Mouse (Mus musculus) urinary bladder, adult 2 months (tissue): Measurements from ENCODE around the gene Sbk1. TPM values are rescaled to one million over a fixed set of nuclear protein-coding genes. Genes with fewer than 3 reads are reported as not detected.
"Not testable (repeated sequence)": the region's sequence is repeated elsewhere in the genome, so short reads cannot be mapped to it uniquely, and the experiment has no call there.

Experiments
- DNase-seq: peaks from one replicate; pipeline ENCODE4 v3.0.0; 2022; ENCODE audit warnings: low spot score
- polyA plus RNA-seq: library from polyadenylated mRNA; depleted of rRNA; stranded (reverse); fragments of >200 nt; gene quantifications from 2 replicates; pipeline ENCODE4 v1.2.3, GENCODE M21; 2012

Gene Sbk1
- polyA plus RNA-seq, 1 experiment, result 2.7 TPM

- DNase-seq, result no peak
Measured at GRCm38 (mm10) chr7:126287493-126288103, 15.2 kb downstream of the Sbk1 start.

GRCm38 (mm10) chr7:126288104-126288497 is 15.7 kb downstream of the Sbk1 start:
- DNase-seq, result no peak

GRCm38 (mm10) chr7:126288571-126289091 is 16.2 kb downstream of the Sbk1 start:
- DNase-seq, result no peak

- no peak for DNase-seq
Measured at GRCm38 (mm10) chr7:126289371-126289770, 17.0 kb downstream of the Sbk1 start.

- DNase-seq, result no peak
Measured at GRCm38 (mm10) chr7:126289956-126290355, 17.5 kb downstream of the Sbk1 start.

GRCm38 (mm10) chr7:126291681-126292545 is 19.5 kb downstream of the Sbk1 start:
- no peak for DNase-seq

- DNase-seq, result no peak
Measured at GRCm38 (mm10) chr7:126293091-126293490, 20.7 kb downstream of the Sbk1 start.

- no peak for DNase-seq
Measured at GRCm38 (mm10) chr7:126297579-126298460, 25.4 kb downstream of the Sbk1 start.

GRCm38 (mm10) chr7:126298856-126299255 is 26.4 kb downstream of the Sbk1 start:
- DNase-seq, result no peak

- not testable (repeated sequence) for DNase-seq
Measured at GRCm38 (mm10) chr7:126301831-126302230, 29.4 kb downstream of the Sbk1 start.

- DNase-seq, result no peak
Measured at GRCm38 (mm10) chr7:126311822-126312221, 39.4 kb downstream of the Sbk1 start.

GRCm38 (mm10) chr7:126313309-126313708 is 40.9 kb downstream of the Sbk1 start:
- DNase-seq, result no peak

- DNase-seq, result no peak
Measured at GRCm38 (mm10) chr7:126314273-126314672, 41.9 kb downstream of the Sbk1 start.

- peak; percentile 51 for DNase-seq
Measured at GRCm38 (mm10) chr7:126323729-126324128, 51.3 kb downstream of the Sbk1 start.

GRCm38 (mm10) chr7:126324791-126325190 is 52.4 kb downstream of the Sbk1 start:
- DNase-seq, result no peak

- not testable (repeated sequence) for DNase-seq
Measured at GRCm38 (mm10) chr7:126325576-126326273, 53.3 kb downstream of the Sbk1 start.

- DNase-seq, result not testable (repeated sequence)
Measured at GRCm38 (mm10) chr7:126328848-126329247, 56.4 kb downstream of the Sbk1 start.

GRCm38 (mm10) chr7:126329907-126330645 is 57.7 kb downstream of the Sbk1 start:
- DNase-seq, result no peak

GRCm38 (mm10) chr7:126330693-126331092 is 58.3 kb downstream of the Sbk1 start:
- no peak for DNase-seq

GRCm38 (mm10) chr7:126332691-126333090 is 60.3 kb downstream of the Sbk1 start:
- no peak for DNase-seq

- DNase-seq, result no peak
Measured at GRCm38 (mm10) chr7:126335556-126335955, 63.1 kb downstream of the Sbk1 start.
